Mouse (Mus musculus): ENCODE data around the gene Dusp1.
A peak's percentile ranks its signal among the peaks of the same experiment; 100 is the strongest.

Dusp1 gene

GRCm38 (mm10) chr17:26524801-26525200, 37.1 kb downstream of the Dusp1 start:
- no peak for DNase-seq (ENCODE audit: low read depth, low spot score)

- no peak for DNase-seq (ENCODE audit: low read depth, low spot score)
Observed at GRCm38 (mm10) chr17:26524316-26524715, 37.6 kb downstream of the Dusp1 start.

GRCm38 (mm10) chr17:26522711-26523110, 39.2 kb downstream of the Dusp1 start:
- no peak for DNase-seq (ENCODE audit: low read depth, low spot score)

GRCm38 (mm10) chr17:26518306-26518705, 43.6 kb downstream of the Dusp1 start:
- DNase-seq (ENCODE audit: low read depth, low spot score): no peak

- no peak for DNase-seq (ENCODE audit: low read depth, low spot score)
Observed at GRCm38 (mm10) chr17:26515675-26516074, 46.3 kb downstream of the Dusp1 start.

GRCm38 (mm10) chr17:26514581-26515030, 47.3 kb downstream of the Dusp1 start:
- no peak for DNase-seq (ENCODE audit: low read depth, low spot score)

- no peak for DNase-seq (ENCODE audit: low read depth, low spot score)
Observed at GRCm38 (mm10) chr17:26513459-26514290, 48.3 kb downstream of the Dusp1 start.

GRCm38 (mm10) chr17:26512961-26513360, 49.0 kb downstream of the Dusp1 start:
- DNase-seq (ENCODE audit: low read depth, low spot score): no peak

GRCm38 (mm10) chr17:26511816-26512774, 49.8 kb downstream of the Dusp1 start:
- no peak for DNase-seq (ENCODE audit: low read depth, low spot score)

- DNase-seq (ENCODE audit: low read depth, low spot score): no peak
Observed at GRCm38 (mm10) chr17:26511256-26511655, 50.7 kb downstream of the Dusp1 start.

- DNase-seq (ENCODE audit: low read depth, low spot score): no peak
Observed at GRCm38 (mm10) chr17:26510146-26511045, 51.5 kb downstream of the Dusp1 start.

GRCm38 (mm10) chr17:26508961-26509771, 52.8 kb downstream of the Dusp1 start:
- DNase-seq (ENCODE audit: low read depth, low spot score): peak; percentile 56

GRCm38 (mm10) chr17:26508345-26508960, 53.5 kb downstream of the Dusp1 start:
- peak; percentile 92 for DNase-seq (ENCODE audit: low read depth, low spot score)

GRCm38 (mm10) chr17:26507966-26508344, 54.0 kb downstream of the Dusp1 start:
- peak; percentile 71 for DNase-seq (ENCODE audit: low read depth, low spot score)

- no peak for DNase-seq (ENCODE audit: low read depth, low spot score)
Observed at GRCm38 (mm10) chr17:26506997-26507871, 54.7 kb downstream of the Dusp1 start.

- DNase-seq (ENCODE audit: low read depth, low spot score): no peak
Observed at GRCm38 (mm10) chr17:26506031-26506641, 55.8 kb downstream of the Dusp1 start.

GRCm38 (mm10) chr17:26505181-26505581, 56.7 kb downstream of the Dusp1 start:
- no peak for DNase-seq (ENCODE audit: low read depth, low spot score)

- no peak for DNase-seq (ENCODE audit: low read depth, low spot score)
Observed at GRCm38 (mm10) chr17:26503981-26504671, 57.8 kb downstream of the Dusp1 start.

All from retina, adult 2 months (tissue).